Mouse (Mus musculus) hindbrain, embryonic 12.5 days (tissue): ENCODE measurements around the gene Ubc. TPM values are rescaled to one million over a fixed set of nuclear protein-coding genes. Genes with fewer than 3 reads are reported as not detected.
"Not testable (repeated sequence)": the region's sequence is repeated elsewhere in the genome, so short reads cannot be mapped to it uniquely, and the experiment has no call there.

Experiments used
- ATAC-seq: fragments of 200-750 bp; cut with Nextera tagmentation; 2 replicates; pipeline ENCODE4 v1.8.0; 2017; ENCODE audit warnings: moderate TSS enrichment; ENCODE audit not compliant: low FRiP score
- H3K27ac ChIP-seq: fragments of 300-500 bp; sonication (generic); 2 replicates; pipeline ENCODE4 v1.5.1; 2016; ENCODE audit warnings: mild to moderate bottlenecking
- H3K27me3 ChIP-seq: fragments of 300-500 bp; sonication (generic); 2 replicates; pipeline ENCODE4 v1.6.1; 2016; ENCODE audit warnings: mild to moderate bottlenecking
- H3K36me3 ChIP-seq: fragments of 300-500 bp; sonication (generic); 2 replicates; pipeline ENCODE4 v1.6.1; 2016; ENCODE audit warnings: mild to moderate bottlenecking
- H3K4me1 ChIP-seq: fragments of 300-500 bp; sonication (generic); 2 replicates; pipeline ENCODE4 v1.6.1; 2016
- H3K4me2 ChIP-seq: fragments of 300-500 bp; sonication (generic); replicated peaks from 2 replicates; pipeline ENCODE4 v1.6.1; 2016; ENCODE audit warnings: mild to moderate bottlenecking
- H3K4me3 ChIP-seq: fragments of 300-500 bp; sonication (generic); 2 replicates; pipeline ENCODE4 v1.5.1; 2016; ENCODE audit warnings: mild to moderate bottlenecking
- H3K9ac ChIP-seq: fragments of 300-500 bp; sonication (generic); 2 replicates; pipeline ENCODE4 v1.6.1; 2016; ENCODE audit warnings: mild to moderate bottlenecking, moderate library complexity
- H3K9me3 ChIP-seq: fragments of 300-500 bp; sonication (generic); replicated peaks from 2 replicates; pipeline ENCODE4 v1.6.1; 2016; ENCODE audit warnings: mild to moderate bottlenecking
- WGBS: fragments of 180-500 bp; shearing (Covaris S2); methylation state at CpG from one replicate; pipeline ENCODE4 v1.1.7; 2016; 5-methylcytosine and 5-hydroxymethylcytosine counted together
- polyA plus RNA-seq: library from polyadenylated mRNA; unstranded; fragments of >200 nt; fragmentation: Nextera tagmentation; extraction: Ambion mirVana; gene quantifications from 2 replicates; pipeline ENCODE4 v1.2.1, GENCODE M21; 2016

The Ubc gene
- polyA plus RNA-seq, result 1,117 and 1,167 TPM in 2 replicates

DNA sequence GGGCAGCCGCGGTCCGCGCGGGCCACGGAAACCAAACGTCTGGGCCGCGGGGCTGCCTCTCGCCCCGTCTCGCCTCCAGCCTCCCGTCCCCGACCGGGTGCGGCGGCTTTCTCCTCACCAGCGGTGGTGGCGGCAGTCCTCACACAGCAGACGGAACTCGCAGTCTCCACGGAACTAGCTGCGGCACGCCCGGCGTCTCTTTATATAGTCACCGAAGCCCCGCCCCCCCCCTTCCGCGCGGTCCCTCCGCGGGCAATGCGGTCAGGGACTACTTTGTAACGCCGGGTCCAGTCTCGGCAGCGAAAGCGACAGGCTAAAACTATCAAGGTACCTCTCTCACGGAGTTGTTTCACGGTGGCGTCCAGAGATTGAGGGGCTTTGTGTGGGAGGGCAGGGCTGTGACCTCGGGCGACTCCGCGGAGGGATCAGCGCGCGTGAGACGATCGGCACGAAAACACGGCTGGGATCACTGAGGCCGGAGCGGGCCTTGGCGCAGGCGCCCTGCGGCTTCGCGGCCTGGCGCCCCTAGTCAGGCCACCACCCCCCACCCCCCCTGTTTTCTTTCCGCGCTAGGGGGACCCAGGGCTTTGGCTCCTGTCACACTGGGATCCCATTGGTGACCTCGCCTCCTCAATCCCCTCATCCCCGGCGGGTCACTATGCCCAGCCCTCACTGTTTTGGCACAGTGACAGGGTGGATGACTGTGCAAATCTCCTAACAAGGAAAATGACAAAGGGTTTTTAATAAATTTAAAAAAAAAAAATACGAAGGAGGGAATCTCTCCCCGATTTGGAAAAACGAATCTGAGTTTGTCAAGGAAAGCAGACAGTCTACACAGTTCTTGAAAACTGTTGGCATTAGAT, at the start of gene Ubc:
Gene Ubc, minus strand, starts transcription at position 624 of the 863 bp plus-strand sequence.
- H3K4me3 ChIP-seq, result peak within 1 kb of the TSS; percentile 99
- H3K4me1 ChIP-seq, result peaks cover 40% of the 10 kb centered on the region
- peak; percentile 62 for ATAC-seq
- under 1% methylated on average over 65 of the region's 69 CpGs for WGBS
- no peaks in the 10 kb centered on the region for H3K9me3 ChIP-seq
- peak within 1 kb of the TSS; percentile 99 for H3K4me2 ChIP-seq
- peak within 1 kb of the TSS; percentile 99 for H3K9ac ChIP-seq
- no peaks in the 10 kb centered on the region for H3K27me3 ChIP-seq
- peaks cover 12% of the 10 kb centered on the region for H3K36me3 ChIP-seq
- peak within 1 kb of the TSS; percentile 98 for H3K27ac ChIP-seq

DNA sequence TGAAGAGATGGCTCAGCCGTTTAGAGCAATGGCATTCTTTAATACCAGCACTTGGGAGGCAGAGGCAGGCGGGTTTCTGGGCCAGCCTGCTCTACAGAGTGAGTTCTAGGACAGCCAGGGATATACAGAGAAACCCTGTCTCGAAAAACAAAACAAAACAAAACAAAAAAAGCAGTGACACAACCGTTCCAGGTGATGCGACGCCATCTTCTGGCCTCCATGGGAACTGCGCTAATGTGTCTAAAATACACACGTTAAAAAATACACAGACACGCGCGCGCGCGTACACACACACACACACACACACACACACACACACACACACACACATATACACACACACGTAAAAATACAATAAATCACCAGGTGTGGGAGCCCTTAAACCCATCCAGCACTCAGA, 44.3 kb upstream of the Ubc start:
- not testable (repeated sequence) for ATAC-seq, H3K27ac ChIP-seq
- peaks cover 12% of the 10 kb centered on the region for H3K4me1 ChIP-seq

DNA sequence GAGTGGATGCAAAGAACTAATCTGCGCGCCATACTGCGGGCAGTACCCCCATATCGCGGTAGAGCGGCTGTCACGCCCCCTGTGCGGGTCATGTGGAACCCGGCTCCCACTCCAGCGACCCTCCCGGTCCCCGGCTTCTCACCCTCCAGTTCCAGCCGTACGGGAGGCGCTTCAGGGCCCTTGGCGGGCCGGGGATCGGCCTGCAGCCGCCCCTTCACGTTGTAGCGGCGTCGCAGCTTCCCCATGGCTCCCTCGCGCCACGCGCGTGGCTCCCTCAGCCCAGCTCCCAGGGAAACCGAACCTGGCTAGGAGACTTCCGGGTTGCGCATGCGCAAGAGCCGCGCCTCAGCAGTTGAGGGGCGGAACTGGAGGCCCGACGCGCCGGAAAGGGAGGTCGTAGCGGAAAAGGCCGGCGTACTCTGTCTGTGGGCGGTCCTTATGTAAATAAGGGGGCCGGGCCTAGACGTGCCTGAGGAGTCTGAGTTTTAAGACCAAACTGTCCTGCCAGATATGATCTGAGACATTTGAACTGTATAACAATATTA, 43.9 kb upstream of the Ubc start, which contains the start of gene Dhx37:
Gene Dhx37, minus strand, starts transcription at position 329 of the 545 bp plus-strand sequence.
- Histone ChIP-seq H3K9me3 (no peaks in the 10 kb centered on the region), H3K27ac (peak within 1 kb of the TSS; percentile 35; the same call in 1 of the 2 replicates), H3K4me1 (peaks cover 12% of the 10 kb centered on the region), H3K27me3 (no peaks in the 10 kb centered on the region), H3K4me2 (peak within 1 kb of the TSS; percentile 70), H3K36me3 (peaks cover 30% of the 10 kb centered on the region), H3K4me3 (peak within 1 kb of the TSS; percentile 69), H3K9ac (peak within 1 kb of the TSS; percentile 80)
- ATAC-seq, result peak; percentile 95
- under 1% methylated on average over 46 of the region's 46 CpGs for WGBS

More for the DNA sequence above, 44.3 kb upstream of the Ubc start:
- H3K9me3 ChIP-seq, H3K27me3 ChIP-seq, H3K9ac ChIP-seq: not testable (repeated sequence)
- H3K4me2 ChIP-seq, result peak overlapping the region; percentile 70
- peak overlapping the region; percentile 69 for H3K4me3 ChIP-seq
- peaks cover 25% of the 10 kb centered on the region for H3K36me3 ChIP-seq
- 56% methylated on average over 15 of the region's 15 CpGs for WGBS

DNA sequence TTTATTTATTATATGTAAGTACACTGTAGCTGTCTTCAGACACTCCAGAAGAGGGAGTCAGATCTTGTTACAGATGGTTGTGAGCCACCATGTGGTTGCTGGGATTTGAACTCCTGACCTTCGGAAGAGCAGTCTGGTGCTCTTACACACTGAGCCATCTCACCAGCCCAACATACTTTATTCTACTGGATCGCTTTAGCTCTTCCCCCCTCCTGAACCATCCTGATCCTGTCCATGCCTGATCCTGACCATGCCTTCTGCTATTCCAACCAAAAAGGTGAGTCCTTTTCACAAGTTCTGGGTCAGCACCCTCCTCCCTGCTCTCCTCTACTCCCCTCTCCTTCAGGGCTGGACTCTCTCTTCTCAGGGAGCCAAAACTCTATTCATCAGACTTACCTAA, 42.3 kb upstream of the Ubc start:
- H3K4me1 ChIP-seq, result peaks cover 12% of the 10 kb centered on the region
- 94% methylated on average over 2 of the region's 2 CpGs for WGBS
- ATAC-seq, H3K27ac ChIP-seq, H3K27me3 ChIP-seq, H3K9ac ChIP-seq, H3K4me2 ChIP-seq, H3K4me3 ChIP-seq, H3K9me3 ChIP-seq: not testable (repeated sequence)
- peaks cover 46% of the 10 kb centered on the region for H3K36me3 ChIP-seq

DNA sequence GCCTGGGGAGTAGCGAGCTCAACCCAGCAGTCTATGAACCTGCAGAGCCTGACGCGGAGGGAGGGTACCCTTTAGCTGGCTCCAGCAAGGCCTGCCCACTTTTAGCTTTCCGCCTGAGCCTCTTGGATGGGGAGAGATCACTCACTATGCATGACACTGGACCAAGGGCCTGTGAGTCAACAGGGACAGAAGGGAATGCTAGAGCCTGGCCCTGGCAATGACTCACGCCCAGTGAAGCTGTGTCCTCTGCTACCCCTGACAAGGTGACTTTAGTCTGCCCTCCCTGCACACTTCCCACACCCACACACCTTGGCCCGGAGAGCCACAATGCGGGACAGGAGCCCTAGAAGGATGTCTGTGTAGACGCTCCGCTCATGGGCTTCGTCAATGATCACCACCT, 36.3 kb upstream of the Ubc start:
- H3K27me3 ChIP-seq, result no peaks in the 10 kb centered on the region
- H3K4me2 ChIP-seq, result no peak overlapping the region
- H3K36me3 ChIP-seq, result peaks cover 100% of the 10 kb centered on the region
- no peaks in the 10 kb centered on the region for H3K9me3 ChIP-seq
- no peaks in the 10 kb centered on the region for H3K4me1 ChIP-seq
- H3K9ac ChIP-seq, result no peak overlapping the region
- 93% methylated on average over 10 of the region's 10 CpGs for WGBS
- no peak overlapping the region for H3K27ac ChIP-seq
- no peak overlapping the region for H3K4me3 ChIP-seq
- no peak for ATAC-seq

DNA sequence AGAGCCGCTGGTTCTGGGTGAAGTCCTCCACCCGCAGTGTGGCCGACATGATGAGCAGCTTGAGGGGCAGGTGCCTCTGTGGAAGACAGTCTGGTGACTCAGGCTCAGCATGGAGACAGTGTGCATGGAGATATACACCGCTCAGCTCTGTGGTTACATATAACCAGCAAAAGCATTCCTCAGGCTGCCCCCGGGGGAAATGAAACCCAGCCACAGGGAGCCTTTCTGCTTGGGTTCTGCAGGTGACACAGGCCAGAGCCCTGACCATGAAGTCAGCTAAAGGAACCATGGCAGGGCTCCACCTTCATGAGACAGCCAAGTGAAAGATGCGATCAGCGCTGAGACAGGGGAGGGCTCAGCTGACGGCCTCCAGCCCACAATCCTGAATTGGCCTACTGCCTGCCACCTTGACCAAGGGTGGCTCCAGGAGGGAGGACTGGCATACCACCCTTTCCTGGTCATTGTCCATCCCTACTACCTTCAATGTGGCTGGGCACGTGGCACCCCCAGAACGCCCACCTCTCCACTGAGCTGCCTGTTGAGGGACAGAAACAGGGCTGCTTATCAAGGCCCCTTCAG, 35.8 kb upstream of the Ubc start:
- ATAC-seq, result no peak
- H3K4me2 ChIP-seq, result no peak overlapping the region
- 94% methylated on average over 10 of the region's 10 CpGs for WGBS

DNA sequence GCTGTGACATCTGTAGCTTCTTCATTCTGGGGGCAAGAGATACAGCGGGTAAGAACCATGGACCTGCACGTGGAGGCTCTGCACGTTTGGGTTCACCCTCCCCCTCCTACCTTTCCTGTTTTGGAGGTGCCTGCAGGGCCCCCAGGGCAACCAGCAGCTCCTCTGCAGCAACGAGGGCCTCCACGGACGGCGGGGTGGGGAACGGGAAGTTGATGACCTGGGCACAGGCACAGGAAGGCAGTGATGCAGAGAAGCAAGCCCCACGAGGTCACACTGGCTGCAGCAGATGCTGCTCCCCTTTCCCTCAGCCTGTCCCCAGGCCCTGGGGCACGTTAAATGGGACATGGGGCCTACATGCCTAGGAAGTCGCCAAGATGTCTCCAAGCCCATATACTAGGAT, 29.1 kb upstream of the Ubc start:
- ATAC-seq, result no peak
- H3K36me3 ChIP-seq, result peaks cover 94% of the 10 kb centered on the region

More for the DNA sequence above, 35.8 kb upstream of the Ubc start:
- peaks cover 100% of the 10 kb centered on the region for H3K36me3 ChIP-seq
- H3K4me1 ChIP-seq, result no peaks in the 10 kb centered on the region
- no peak overlapping the region for H3K4me3 ChIP-seq
- H3K27ac ChIP-seq, result no peak overlapping the region
- H3K27me3 ChIP-seq, result no peaks in the 10 kb centered on the region
- no peak overlapping the region for H3K9ac ChIP-seq
- H3K9me3 ChIP-seq, result no peaks in the 10 kb centered on the region

DNA sequence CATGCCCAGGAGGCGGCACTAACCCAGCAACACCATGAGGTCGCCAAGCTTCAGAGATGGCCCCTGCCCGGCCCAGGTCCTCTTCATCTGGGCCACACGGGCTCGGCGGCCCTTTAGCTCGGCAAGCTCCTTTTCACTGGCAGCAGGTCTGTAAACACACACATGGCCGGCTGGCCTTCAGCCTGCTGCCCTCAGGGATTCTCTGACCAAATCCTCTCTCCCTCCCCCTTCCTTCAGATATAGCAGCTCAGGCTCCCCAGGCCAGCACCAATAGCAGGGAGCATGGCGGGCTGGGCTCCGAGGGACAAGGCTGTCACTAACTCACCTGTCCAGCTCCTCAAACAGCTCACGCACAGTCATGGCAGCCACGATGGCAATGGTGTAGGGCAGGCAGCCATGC, 28.6 kb upstream of the Ubc start:
- Histone ChIP-seq H3K4me1 (no peaks in the 10 kb centered on the region), H3K9ac (no peak overlapping the region), H3K27me3 (no peaks in the 10 kb centered on the region), H3K27ac (no peak overlapping the region), H3K9me3 (no peaks in the 10 kb centered on the region), H3K4me3 (no peak overlapping the region), H3K4me2 (no peak overlapping the region), H3K36me3 (peaks cover 94% of the 10 kb centered on the region)
- ATAC-seq, result no peak
- 92% methylated on average over 12 of the region's 12 CpGs for WGBS

More for the DNA sequence above, 29.1 kb upstream of the Ubc start:
- no peaks in the 10 kb centered on the region for H3K4me1 ChIP-seq
- H3K9me3 ChIP-seq, result no peaks in the 10 kb centered on the region
- WGBS, result 81% methylated on average over 11 of the region's 11 CpGs
- H3K27ac ChIP-seq, result no peak overlapping the region
- no peaks in the 10 kb centered on the region for H3K27me3 ChIP-seq
- H3K4me3 ChIP-seq, result no peak overlapping the region
- no peak overlapping the region for H3K9ac ChIP-seq
- no peak overlapping the region for H3K4me2 ChIP-seq

DNA sequence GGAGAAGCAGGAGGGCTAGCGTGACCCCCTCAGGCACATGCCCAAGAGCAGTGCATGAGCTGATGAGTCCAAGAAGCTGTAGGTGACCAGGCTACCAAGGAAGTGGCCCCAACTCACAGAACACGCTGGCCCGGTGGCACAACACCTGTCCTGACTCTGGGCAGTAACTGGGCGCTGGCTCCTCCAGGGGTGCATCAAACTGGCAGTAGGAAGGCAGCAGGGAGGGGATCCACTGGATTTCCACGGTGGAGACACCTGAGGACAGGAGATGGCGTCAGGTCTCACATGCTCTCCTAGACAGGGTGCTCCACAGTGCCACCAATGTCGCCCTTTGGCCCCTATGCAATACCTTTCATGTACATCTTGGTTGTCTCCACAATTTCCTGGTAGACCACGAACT, 26.2 kb upstream of the Ubc start:
- no peak overlapping the region for H3K4me3 ChIP-seq
- no peaks in the 10 kb centered on the region for H3K4me1 ChIP-seq
- H3K4me2 ChIP-seq, result no peak overlapping the region
- H3K27me3 ChIP-seq, result no peaks in the 10 kb centered on the region
- H3K9ac ChIP-seq, result no peak overlapping the region; the same call in 1 of the 2 replicates
- no peak for ATAC-seq
- H3K9me3 ChIP-seq, result no peaks in the 10 kb centered on the region
- no peak overlapping the region for H3K27ac ChIP-seq
- 96% methylated on average over 8 of the region's 8 CpGs for WGBS
- peaks cover 77% of the 10 kb centered on the region for H3K36me3 ChIP-seq

DNA sequence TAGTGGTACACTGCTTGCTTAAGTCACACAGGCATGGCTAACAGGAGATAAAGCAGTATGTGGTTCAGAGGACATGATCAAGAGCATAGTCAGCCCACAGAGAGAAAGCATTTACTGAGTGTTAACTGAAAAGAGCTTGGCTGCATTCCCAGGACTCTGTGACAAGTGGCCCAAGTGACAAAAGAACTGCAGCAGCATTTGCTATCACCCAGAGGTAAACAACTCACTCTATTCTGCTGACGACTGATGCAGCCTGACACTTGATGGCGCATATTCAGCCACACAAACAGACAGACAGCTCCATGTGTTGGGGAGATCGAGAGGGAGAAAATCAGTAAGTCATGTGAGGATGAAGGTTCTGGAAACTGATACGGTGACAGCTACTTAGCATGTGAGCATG, 23.8 kb upstream of the Ubc start:
- peaks cover 57% of the 10 kb centered on the region for H3K36me3 ChIP-seq
- ATAC-seq, result no peak
- no peaks in the 10 kb centered on the region for H3K27me3 ChIP-seq
- H3K4me3 ChIP-seq, result no peak overlapping the region
- 89% methylated on average over 4 of the region's 4 CpGs for WGBS
- no peak overlapping the region for H3K4me2 ChIP-seq
- H3K9ac ChIP-seq, result no peak overlapping the region
- H3K9me3 ChIP-seq, result no peaks in the 10 kb centered on the region
- no peaks in the 10 kb centered on the region for H3K4me1 ChIP-seq
- no peak overlapping the region for H3K27ac ChIP-seq

DNA sequence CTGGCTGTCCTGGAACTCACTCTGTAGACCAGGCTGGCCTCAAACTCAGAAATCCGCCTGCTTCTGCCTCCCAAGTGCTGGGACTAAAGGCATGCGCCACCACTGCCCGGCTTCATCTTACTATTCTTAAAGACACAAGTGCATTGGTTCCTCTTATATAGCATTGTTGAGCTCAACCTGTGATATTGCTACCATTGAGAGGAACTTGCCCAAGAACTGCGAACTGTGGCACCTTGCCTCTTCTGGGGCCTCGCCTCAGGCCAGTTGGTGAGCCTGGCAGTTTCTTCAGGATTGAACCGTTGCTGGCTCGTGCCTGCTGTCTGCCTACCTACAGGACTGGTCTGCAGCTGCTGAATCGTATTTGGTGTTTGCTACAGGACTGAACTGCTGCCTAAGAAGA, 22.5 kb upstream of the Ubc start:
- H3K9ac ChIP-seq, H3K4me2 ChIP-seq, ATAC-seq, H3K9me3 ChIP-seq, H3K4me1 ChIP-seq, H3K27me3 ChIP-seq, H3K4me3 ChIP-seq, H3K27ac ChIP-seq: not testable (repeated sequence)
- WGBS, result 94% methylated on average over 8 of the region's 8 CpGs
- peaks cover 44% of the 10 kb centered on the region for H3K36me3 ChIP-seq

DNA sequence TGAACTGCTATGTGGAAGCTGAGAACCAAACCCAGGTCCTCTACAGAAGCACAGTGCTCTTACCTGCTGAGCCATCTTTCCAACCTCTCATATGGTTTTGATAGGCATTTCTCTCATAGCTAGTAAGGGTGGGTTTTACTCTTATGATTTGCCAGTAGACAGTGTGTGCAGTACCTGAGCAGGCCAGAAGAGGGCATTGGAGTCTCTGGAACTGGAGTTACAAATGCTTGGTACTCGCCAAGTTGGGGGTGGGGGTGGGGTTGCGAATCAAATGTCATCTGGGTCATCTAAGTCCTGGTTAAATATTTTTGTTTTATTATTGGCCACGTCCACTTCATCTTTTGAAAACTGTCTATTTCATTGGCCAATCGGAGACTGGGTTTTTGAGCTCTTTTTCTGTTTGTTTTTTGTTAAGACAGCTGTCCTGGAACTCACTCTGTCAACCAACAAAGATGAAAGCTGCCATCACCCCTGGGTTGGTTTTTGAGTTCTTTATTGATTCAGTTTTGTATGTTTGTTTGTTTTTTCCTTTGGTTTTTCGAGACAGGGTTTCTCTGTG, 22.0 kb upstream of the Ubc start:
- no peak overlapping the region for H3K27ac ChIP-seq
- 60% methylated on average over 5 of the region's 5 CpGs for WGBS
- H3K4me2 ChIP-seq, result no peak overlapping the region
- no peak overlapping the region for H3K9ac ChIP-seq
- H3K4me3 ChIP-seq, result no peak overlapping the region
- peaks cover 39% of the 10 kb centered on the region for H3K36me3 ChIP-seq
- H3K9me3 ChIP-seq, result no peaks in the 10 kb centered on the region
- no peak for ATAC-seq
- H3K27me3 ChIP-seq, result no peaks in the 10 kb centered on the region
- peaks cover 4% of the 10 kb centered on the region; the same call in 1 of the 2 replicates for H3K4me1 ChIP-seq
